Mouse (Mus musculus) thymus, adult 2 months (tissue): Measurements from ENCODE around the gene Borcs8.

Source experiments
- CTCF ChIP-seq: fragments of 200-500 bp; IDR thresholded peaks from 2 replicates; pipeline ENCODE4 v1.5.1; 2012; ENCODE audit warnings: mild to moderate bottlenecking, control low read depth, low read length, moderate library complexity, borderline replicate concordance; ENCODE audit not compliant: control insufficient read depth, poor library complexity, insufficient read depth; ENCODE audit errors: extremely low read depth
- POLR2A ChIP-seq: fragments of 200-500 bp; IDR thresholded peaks from 2 replicates; pipeline ENCODE4 v1.6.1; 2012; ENCODE audit warnings: mild to moderate bottlenecking, low read length, control low read depth, moderate library complexity; ENCODE audit not compliant: control insufficient read depth, poor library complexity, insufficient read depth; ENCODE audit errors: extremely low read depth

DNA sequence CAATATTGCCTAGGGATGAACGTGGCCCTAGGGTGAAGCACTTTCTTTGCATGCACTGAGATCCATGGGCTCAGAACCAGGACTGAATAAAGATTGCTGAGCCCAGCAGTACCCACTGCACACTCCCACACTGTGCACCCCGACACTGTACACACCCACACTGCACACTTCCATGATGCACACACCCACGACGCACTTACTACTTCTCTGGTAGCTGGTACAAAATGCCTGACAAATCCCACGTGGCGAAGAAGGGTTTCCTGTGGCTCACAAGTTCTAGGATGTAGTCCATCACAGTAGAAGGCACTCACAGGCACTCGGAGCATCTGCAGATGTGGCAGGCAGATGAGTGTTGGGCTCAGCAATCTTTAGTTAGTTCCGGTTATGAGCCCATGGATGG lies 14.3 kb upstream of the Borcs8 start:
- TF ChIP-seq CTCF (no peak), POLR2A (no peak)
